Mouse (Mus musculus) layer of hippocampus, adult 9-10 months (tissue): ENCODE results near the gene Lig3.

Source experiments
- DNase-seq: peaks from one replicate; pipeline ENCODE4 v3.0.0; 2022; ENCODE audit warnings: low spot score

The Lig3 gene

DNA sequence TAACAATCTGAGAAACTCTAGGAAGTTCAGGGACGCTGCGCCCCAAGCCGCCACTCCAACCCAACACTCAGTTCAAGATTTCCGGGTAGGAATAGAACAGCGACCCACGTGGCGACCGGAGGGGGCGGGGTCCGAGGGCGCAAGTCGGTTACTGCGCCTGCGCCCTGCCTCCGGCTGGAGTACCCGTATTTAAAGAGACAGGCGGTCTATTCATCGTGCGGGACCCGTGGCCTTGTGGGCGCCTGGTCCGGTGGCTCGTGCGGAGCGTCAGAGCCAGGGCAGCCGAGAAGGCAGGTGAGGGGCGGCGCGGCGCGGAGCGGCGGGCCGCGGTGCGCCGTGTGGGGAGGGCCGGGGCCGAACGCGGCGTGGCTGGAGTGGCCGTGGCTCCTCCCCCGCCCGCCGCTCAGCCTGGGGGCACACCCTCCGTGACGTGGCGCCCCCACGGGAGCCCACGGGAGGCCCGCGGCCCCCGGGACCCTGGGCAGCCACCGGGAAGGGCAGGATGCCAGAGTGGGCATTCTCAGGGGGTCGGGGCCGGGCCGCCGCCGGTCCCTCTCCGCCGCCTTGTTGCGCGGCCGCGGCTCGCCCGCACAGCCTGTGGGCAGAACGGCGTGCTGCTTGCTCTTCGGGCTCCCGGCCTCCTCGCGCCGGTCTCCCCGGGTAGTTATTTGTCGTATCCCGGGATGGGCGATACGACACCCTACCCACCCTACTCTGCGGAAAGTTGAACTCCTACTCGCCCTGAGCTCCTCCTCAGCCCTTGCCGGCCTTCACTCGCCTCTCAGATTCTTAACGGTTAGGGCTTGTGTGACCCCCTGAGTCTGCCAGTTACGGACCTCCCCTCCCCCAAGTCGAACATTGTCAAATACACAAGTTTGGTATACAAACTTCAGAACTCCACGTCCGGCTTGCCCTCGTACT, at the start of gene Lig3:
Gene Lig3, plus strand, starts transcription at position 126 of the 921 bp plus-strand sequence.
- DNase-seq, result peak; percentile 80

DNA sequence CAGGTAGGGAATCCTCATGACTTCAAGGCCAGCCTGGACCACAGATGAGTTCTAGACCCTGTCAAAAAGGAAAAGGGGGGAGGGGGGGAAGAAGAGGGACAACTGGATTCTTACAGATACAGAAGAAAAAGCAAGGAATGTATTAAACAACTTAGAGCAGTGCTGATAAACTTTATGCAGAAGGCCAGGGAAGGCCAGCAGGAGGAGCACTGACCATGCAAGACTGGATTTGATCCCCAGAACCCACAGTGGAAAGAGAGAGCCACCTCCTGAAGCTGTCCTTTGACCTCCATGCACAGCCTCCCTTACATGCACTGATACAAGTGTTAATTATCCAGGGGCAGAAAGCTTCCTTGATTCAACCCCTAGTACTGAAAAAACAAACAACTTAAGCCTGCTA, 46.7 kb upstream of the Lig3 start:
- DNase-seq, result no peak

- DNase-seq, result no peak
Measured at GRCm38 (mm10) chr11:82739006-82739405, 41.9 kb upstream of the Lig3 start.

DNA sequence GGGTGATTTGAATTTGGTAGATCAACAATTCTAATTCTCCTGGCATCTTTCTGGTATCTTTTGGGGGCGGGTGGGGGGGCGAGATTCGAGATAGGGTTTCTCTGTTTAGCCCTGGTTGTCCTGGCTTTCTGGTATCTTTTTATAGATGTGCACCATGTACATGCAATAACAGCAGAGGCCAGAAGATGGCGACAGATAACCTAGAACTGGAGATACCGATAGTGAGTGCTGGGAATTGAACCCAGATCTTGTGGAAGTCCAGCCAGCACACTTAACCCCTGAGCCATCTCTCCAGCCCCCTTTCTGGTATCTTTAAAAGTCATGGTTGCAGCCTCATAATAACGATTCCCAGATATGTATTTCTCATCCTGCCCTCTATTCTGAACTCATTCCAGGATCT, 34.8 kb upstream of the Lig3 start:
- DNase-seq, result peak; percentile 21

DNA sequence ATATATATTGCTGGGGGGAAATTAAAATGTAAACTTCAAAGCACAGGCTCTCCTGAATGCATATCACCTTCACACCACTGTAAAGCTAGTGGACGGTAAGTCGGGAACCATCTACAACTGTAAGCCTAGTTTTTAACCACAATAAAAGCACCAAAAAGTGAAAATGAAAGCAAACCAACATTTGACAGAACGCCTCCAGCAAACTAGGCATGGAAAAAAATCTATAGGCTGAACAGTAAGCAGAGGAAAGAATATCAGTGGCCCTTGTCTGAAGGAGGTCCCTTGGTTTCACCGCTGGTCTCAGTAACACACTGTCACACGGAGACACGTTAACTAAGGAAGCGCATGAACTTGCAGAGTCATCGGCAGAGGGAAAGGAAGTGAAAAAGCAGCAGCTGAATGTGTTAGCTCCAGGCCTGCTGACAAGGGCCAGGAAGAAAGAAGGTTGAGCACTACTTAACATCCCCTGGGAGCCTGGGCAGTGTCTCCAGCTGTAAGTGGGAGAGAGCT, 34.0 kb upstream of the Lig3 start:
- DNase-seq, result no peak

- DNase-seq, result no peak
Measured at GRCm38 (mm10) chr11:82752349-82753115, 28.4 kb upstream of the Lig3 start.

- no peak for DNase-seq
Measured at GRCm38 (mm10) chr11:82755919-82756318, 25.0 kb upstream of the Lig3 start.

- DNase-seq, result no peak
Measured at GRCm38 (mm10) chr11:82762286-82762829, 18.6 kb upstream of the Lig3 start.

GRCm38 (mm10) chr11:82763261-82763660, 17.6 kb upstream of the Lig3 start:
- DNase-seq, result no peak

DNA sequence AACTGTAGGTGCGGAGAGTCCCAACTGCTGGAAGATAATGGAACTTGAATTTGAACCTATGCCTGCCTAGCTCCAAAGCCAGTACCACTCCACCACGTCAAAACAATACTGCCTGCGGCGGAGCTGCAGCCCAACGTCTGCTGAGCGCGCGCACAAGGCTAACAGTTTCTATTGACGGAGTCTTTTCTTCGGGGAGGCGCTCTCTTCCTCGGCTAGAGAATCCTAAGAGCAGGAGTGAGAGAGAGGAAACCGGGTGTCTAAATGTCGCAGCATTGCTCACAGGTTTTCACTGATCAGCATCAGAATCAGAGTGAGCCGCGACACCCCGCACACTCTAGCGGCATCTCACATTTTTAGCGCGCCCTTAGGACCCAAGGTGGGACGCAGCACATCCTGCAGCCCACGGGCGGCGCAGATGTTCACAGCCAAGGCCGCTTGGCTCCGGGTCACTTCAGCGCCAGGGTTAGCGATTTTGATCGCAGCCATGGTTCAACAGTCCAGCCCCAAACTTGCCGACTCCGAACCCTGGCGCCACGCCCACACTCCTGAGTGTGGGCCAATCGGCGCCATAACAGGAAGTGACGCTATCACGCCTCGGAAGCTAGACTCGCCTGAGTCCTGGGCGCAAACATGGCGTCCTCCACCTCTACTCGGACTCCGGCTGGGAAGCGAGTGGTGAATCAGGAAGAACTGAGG, 17.0 kb upstream of the Lig3 start, which contains the start of the genes Cct6b and Zfp830:
Gene Cct6b, minus strand, starts transcription at position 580 of the 696 bp plus-strand sequence.
Gene Zfp830, plus strand, starts transcription at position 604 of the 696 bp plus-strand sequence.
- DNase-seq, result peak; percentile 81

DNA sequence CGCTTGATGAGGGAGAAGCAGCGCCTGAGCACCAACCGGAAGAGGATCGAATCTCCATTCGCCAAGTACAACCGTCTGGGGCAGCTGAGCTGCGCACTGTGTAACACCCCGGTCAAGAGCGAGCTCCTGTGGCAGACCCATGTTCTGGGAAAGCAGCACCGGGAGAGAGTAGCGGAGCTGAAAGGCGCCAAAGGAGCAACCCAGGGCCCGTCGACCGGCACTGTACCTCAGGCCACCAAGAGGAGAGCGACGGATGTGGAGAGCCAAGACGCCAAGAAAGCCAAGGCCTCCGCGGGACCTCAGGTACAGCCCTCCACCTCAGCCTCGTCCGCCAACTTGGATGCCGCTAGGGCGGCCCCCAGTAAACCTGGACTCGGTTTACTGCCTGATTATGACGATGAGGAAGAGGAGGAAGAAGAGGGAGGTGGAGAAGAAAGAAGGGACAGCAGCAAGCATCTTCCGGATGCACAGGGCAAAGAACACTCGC, 16.4 kb upstream of the Lig3 start:
- DNase-seq, result no peak

DNA sequence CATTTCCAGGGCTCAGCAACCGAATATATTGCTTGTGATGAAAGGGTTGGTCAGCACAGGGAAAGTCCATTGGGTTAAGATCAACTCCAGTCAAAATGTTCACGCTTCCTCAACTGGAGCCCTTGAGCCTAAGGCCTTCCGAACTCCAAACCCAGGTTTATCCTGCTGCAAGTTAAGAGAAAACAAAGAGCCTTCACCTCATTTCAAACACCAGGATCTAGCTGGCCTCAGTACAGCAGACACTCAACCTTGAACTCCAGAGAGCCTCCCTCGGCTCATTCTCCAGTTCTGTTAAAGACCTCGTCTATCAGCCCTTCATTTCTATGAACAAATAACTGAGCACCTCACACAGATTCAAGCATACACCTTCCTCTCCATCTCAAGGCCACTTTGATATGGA, 774 bp upstream of the Lig3 start:
- no peak for DNase-seq

DNA sequence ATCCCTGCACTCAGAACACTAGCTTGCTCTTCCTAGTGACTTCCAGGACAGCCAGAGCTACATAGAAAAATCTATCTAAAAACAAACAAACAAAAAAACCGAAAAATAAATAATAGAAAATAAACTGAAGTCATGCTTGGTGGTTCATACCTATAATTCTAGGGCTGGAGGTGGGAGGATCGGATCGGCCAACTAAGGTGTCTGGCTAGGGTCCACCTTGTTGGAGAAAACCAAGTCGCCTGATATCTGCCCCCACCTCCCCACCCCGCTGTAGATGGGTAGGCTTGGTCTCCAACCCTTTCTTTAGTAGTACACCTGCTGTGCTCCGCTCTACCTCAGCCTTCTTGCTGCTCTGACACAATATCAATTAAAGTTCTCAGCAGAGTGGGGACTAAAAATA, 1.3 kb downstream of the Lig3 start:
- no peak for DNase-seq

- no peak for DNase-seq
Measured at GRCm38 (mm10) chr11:82783453-82783852, 2.5 kb downstream of the Lig3 start.

GRCm38 (mm10) chr11:82806656-82807055, 25.7 kb downstream of the Lig3 start:
- DNase-seq, result no peak

DNA sequence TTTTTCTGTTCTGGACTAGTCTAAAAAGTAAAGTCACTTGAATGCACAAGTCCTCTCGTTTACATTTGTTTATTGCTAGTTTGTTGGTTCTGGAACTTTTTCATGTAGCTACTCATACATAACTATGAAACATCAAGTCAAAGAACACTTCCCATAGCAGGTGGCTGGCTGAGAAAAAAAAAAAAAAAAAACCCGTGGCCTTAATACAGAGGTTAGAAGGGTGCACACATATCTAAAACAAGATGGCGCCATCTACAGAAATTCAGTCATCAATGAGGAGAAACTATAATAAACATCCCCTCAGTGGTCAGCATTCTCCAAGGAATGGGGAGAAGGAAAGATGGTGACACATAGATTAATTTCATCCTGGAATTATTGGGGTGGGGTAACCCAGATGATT, 26.5 kb downstream of the Lig3 start:
- no peak for DNase-seq

DNA sequence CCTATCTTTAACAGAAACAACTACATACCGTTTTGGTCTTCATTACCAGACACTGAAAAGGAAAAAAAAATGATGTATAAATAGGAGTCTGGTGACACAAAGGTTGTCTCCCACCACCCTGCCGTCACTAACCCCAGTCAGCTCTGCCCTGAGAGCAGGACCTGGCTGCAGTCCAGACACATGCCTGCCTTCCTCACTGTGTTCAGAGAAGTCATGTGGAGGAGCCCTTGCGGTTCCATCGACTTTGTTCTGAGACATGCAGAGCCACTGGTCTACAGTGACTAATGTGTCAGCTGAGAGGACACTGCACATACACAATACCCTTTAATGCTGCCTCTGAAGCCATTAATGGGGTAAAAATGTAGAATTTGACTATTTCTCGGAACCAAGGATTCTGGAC, 27.6 kb downstream of the Lig3 start:
- DNase-seq, result no peak

DNA sequence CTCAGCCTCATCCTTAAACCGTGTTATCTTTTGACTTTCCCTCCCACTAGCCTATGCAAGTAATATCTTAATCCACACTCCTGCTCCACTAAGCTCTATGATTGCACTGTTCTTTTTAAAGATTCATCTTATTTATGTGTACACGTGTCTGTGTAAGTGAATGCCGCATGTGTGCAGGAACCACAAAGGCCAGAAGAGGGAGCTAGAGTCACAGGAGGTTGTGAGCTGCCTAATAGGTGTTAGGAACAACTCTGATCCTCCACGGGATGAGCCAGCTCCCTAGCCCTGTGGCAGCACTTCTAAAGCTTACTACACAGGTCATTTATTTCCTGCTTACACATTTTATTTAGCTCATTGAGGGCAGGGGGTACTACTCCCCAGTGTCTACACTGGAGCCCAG, 38.4 kb downstream of the Lig3 start:
- no peak for DNase-seq

GRCm38 (mm10) chr11:82820788-82821456, 40.0 kb downstream of the Lig3 start:
- DNase-seq, result no peak

- DNase-seq, result no peak
Measured at GRCm38 (mm10) chr11:82826818-82827217, 45.9 kb downstream of the Lig3 start.
